Mouse (Mus musculus) MEL (cell line): Measurements from ENCODE around the gene Tgfb1i1. TPM values are rescaled to one million over a fixed set of nuclear protein-coding genes. Genes with fewer than 3 reads are reported as not detected.

ENCODE experiments used
- DNase-seq: peaks from one replicate; pipeline ENCODE4 v3.0.0; 2011; ENCODE audit warnings: low read depth, low spot score
- H3K27ac ChIP-seq: 2 replicates; pipeline ENCODE4 v1.5.1; 2012; ENCODE audit warnings: low read depth, mild to moderate bottlenecking, control low read depth, low read length, moderate library complexity; ENCODE audit not compliant: control insufficient read depth
- H3K27me3 ChIP-seq, 2 experiments: fragments of 150-350 bp in 1 of 2; sonication (generic) in 1 of 2; 2 replicates each; pipeline ENCODE4 v1.6.1; 2012; ENCODE audit warnings: low read length in 2 of 2, mild to moderate bottlenecking in 2 of 2, improper control_type of control experiment in 1 of 2, moderate library complexity in 1 of 2; ENCODE audit not compliant: insufficient read depth in 2 of 2, control insufficient read depth in 1 of 2
- H3K36me3 ChIP-seq, 2 experiments: 2 replicates each; pipeline ENCODE4 v1.6.1; 2012 to 2014; ENCODE audit warnings: low read length in 2 of 2, improper control_type of control experiment in 1 of 2, inconsistent platforms in 1 of 2, mild to moderate bottlenecking in 1 of 2; ENCODE audit not compliant: insufficient read depth in 2 of 2, control insufficient read depth in 1 of 2
- H3K4me1 ChIP-seq, 2 experiments: fragments of 150-350 bp in 1 of 2; sonication (generic) in 1 of 2; 2 replicates each; pipeline ENCODE4 v1.6.1; 2012; ENCODE audit warnings: low read length in 2 of 2, improper control_type of control experiment in 1 of 2, mild to moderate bottlenecking in 1 of 2; ENCODE audit not compliant: insufficient read depth in 2 of 2, control insufficient read depth in 1 of 2
- H3K4me3 ChIP-seq, 2 experiments: fragments of 150-350 bp in 1 of 2; sonication (generic) in 1 of 2; 2 replicates each; pipeline ENCODE4 v1.5.1; 2012; ENCODE audit warnings: low read depth in 2 of 2, low read length in 2 of 2, mild to moderate bottlenecking in 2 of 2, moderate library complexity in 2 of 2, control low read depth in 1 of 2, improper control_type of control experiment in 1 of 2; ENCODE audit not compliant: control insufficient read depth in 1 of 2, insufficient read depth in 1 of 2
- H3K79me2 ChIP-seq: 2 replicates; pipeline ENCODE4 v1.6.1; 2012; ENCODE audit warnings: mild to moderate bottlenecking, low read length, moderate library complexity; ENCODE audit not compliant: control insufficient read depth, poor library complexity, insufficient read depth
- H3K9ac ChIP-seq: 2 replicates; pipeline ENCODE4 v1.6.1; 2012; ENCODE audit warnings: low read depth, mild to moderate bottlenecking, control low read depth, low read length, moderate library complexity; ENCODE audit not compliant: control insufficient read depth, poor library complexity, severe bottlenecking
- H3K9me3 ChIP-seq: fragments of 150-350 bp; sonication (generic); replicated peaks from 2 replicates; pipeline ENCODE4 v1.6.1; 2012; ENCODE audit warnings: mild to moderate bottlenecking, low read length, improper control_type of control experiment, moderate library complexity; ENCODE audit not compliant: insufficient read depth
- CHD1 ChIP-seq: IDR thresholded peaks from 2 replicates; pipeline ENCODE4 v1.6.1; 2012; ENCODE audit warnings: low read depth, mild to moderate bottlenecking, inconsistent platforms, low read length, improper control_type of control experiment
- CTCF ChIP-seq, 3 experiments: IDR thresholded peaks in 2 of 3; conservative IDR thresholded peaks in 1 of 3; 2 replicates each; pipeline ENCODE4 v1.5.1; 2011 to 2012; ENCODE audit warnings: low read length in 3 of 3, low read depth in 2 of 3, mild to moderate bottlenecking in 2 of 3, improper control_type of control experiment in 1 of 3, inconsistent platforms in 1 of 3, mixed read lengths in 1 of 3, moderate library complexity in 1 of 3; ENCODE audit not compliant: control insufficient read depth in 1 of 3, insufficient read depth in 1 of 3, poor library complexity in 1 of 3, severe bottlenecking in 1 of 3
- ETS1 ChIP-seq: IDR thresholded peaks from 2 replicates; pipeline ENCODE4 v1.6.1; 2012; ENCODE audit warnings: low read depth, mild to moderate bottlenecking, inconsistent platforms, low read length, improper control_type of control experiment, moderate library complexity
- GABPA ChIP-seq: IDR thresholded peaks from 2 replicates; pipeline ENCODE4 v1.6.1; 2012; ENCODE audit warnings: low read depth, mild to moderate bottlenecking, inconsistent platforms, low read length, improper control_type of control experiment, moderate library complexity
- JUND ChIP-seq: IDR thresholded peaks from 2 replicates; pipeline ENCODE4 v1.6.1; 2011; ENCODE audit warnings: low read depth, mild to moderate bottlenecking, improper control_type of control experiment, low read length
- MAFK ChIP-seq: IDR thresholded peaks from 2 replicates; pipeline ENCODE4 v1.6.1; 2011; ENCODE audit warnings: low read depth, mild to moderate bottlenecking, low read length, improper control_type of control experiment, borderline replicate concordance
- MAX ChIP-seq: IDR thresholded peaks from 2 replicates; pipeline ENCODE4 v1.6.1; 2011; ENCODE audit warnings: low read length, improper control_type of control experiment
- MXI1 ChIP-seq: IDR thresholded peaks from 2 replicates; pipeline ENCODE4 v1.6.1; 2011; ENCODE audit warnings: mild to moderate bottlenecking, low read depth, low read length, improper control_type of control experiment
- MYC ChIP-seq: IDR thresholded peaks from 2 replicates; pipeline ENCODE4 v1.6.1; 2011; ENCODE audit warnings: low read depth, mild to moderate bottlenecking, low read length, improper control_type of control experiment, moderate library complexity
- POLR2AphosphoS5 ChIP-seq: IDR thresholded peaks from 2 replicates; pipeline ENCODE4 v1.6.1; 2012; ENCODE audit warnings: low read depth, borderline replicate concordance, mild to moderate bottlenecking, inconsistent platforms, low read length, moderate library complexity, mixed read lengths
- RAD21 ChIP-seq: IDR thresholded peaks from 2 replicates; pipeline ENCODE4 v1.6.1; 2011; ENCODE audit warnings: mild to moderate bottlenecking, low read depth, low read length, improper control_type of control experiment
- RCOR1 ChIP-seq: IDR thresholded peaks from 2 replicates; pipeline ENCODE4 v1.6.1; 2012; ENCODE audit warnings: low read depth, mild to moderate bottlenecking, inconsistent platforms, low read length, improper control_type of control experiment
- SMC3 ChIP-seq: IDR thresholded peaks from 2 replicates; pipeline ENCODE4 v1.6.1; 2011; ENCODE audit warnings: low read depth, low read length, improper control_type of control experiment
- TAL1 ChIP-seq: IDR thresholded peaks from 2 replicates; pipeline ENCODE4 v1.6.1; 2012; ENCODE audit warnings: mild to moderate bottlenecking, inconsistent platforms, low read length, moderate library complexity, mixed read lengths
- TBP ChIP-seq: IDR thresholded peaks from 2 replicates; pipeline ENCODE4 v1.8.0; 2011; ENCODE audit warnings: low read depth, low read length, improper control_type of control experiment
- UBTF ChIP-seq: IDR thresholded peaks from 2 replicates; pipeline ENCODE4 v1.6.1; 2012; ENCODE audit warnings: low read depth, mild to moderate bottlenecking, inconsistent platforms, low read length, improper control_type of control experiment, moderate library complexity, borderline replicate concordance; ENCODE audit not compliant: insufficient read depth
- USF1 ChIP-seq: IDR thresholded peaks from 2 replicates; pipeline ENCODE4 v1.6.1; 2014; ENCODE audit warnings: low read depth, mild to moderate bottlenecking, inconsistent platforms, low read length, improper control_type of control experiment, moderate library complexity
- USF2 ChIP-seq, 2 experiments: IDR thresholded peaks; 2 replicates each; pipeline ENCODE4 v1.6.1; 2011 to 2012; ENCODE audit warnings: improper control_type of control experiment in 2 of 2, low read length in 2 of 2, borderline replicate concordance in 1 of 2, inconsistent platforms in 1 of 2, low read depth in 1 of 2, mild to moderate bottlenecking in 1 of 2; ENCODE audit not compliant: insufficient read depth in 1 of 2
- ZKSCAN1 ChIP-seq: IDR thresholded peaks from 2 replicates; pipeline ENCODE4 v1.6.1; 2012; ENCODE audit warnings: low read depth, mild to moderate bottlenecking, inconsistent platforms, low read length, improper control_type of control experiment, moderate library complexity
- ZMIZ1 ChIP-seq: IDR thresholded peaks from 2 replicates; pipeline ENCODE4 v1.6.1; 2012; ENCODE audit warnings: low read depth, mild to moderate bottlenecking, inconsistent platforms, low read length, improper control_type of control experiment, moderate library complexity
- ZNF384 ChIP-seq: IDR thresholded peaks from 2 replicates; pipeline ENCODE4 v1.6.1; 2012; ENCODE audit warnings: low read depth, mild to moderate bottlenecking, inconsistent platforms, low read length, improper control_type of control experiment
- polyA plus RNA-seq, 2 experiments: library from polyadenylated mRNA; stranded (reverse) in 1 of 2; unstranded in 1 of 2; fragments of >175 nt in 1 of 2; fragments of >200 nt in 1 of 2; gene quantifications; 2 replicates each; pipeline versions ENCODE4 v1.2.1 to v1.2.4; 2012; ENCODE audit warnings: low replicate concordance in 2 of 2, low read depth in 1 of 2; ENCODE audit not compliant: insufficient read length in 2 of 2, insufficient read depth in 1 of 2, missing spikeins in 1 of 2
- total RNA-seq: library from RNA; depleted of rRNA; stranded (reverse); fragments of 300-350 nt; gene quantifications from 2 replicates; pipeline ENCODE4 v1.2.3, GENCODE M21; 2012

Tgfb1i1 gene
- total and polyA plus RNA-seq, 3 experiments, result 0.21 TPM; not detected in 2

DNA sequence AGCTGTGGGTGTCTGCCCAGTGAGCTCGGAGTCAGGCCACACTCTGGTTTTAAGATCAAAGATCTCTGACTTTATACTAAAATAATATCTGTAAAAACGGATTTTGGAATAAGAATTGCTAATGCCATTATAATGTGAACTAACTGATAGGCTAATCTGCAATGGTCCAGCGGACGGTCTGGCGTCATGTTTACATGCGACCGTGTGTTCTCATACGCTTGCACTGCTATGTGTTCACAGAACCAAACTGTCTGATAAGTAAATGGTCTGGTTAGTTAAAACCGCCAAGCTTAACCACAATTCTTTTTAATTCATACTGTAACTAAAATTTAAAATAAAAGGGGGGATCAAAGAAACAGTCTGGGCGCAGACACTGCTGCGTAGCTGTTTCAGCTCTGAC is 35.2 kb downstream of the Tgfb1i1 start:
- DNase-seq, result no peak
- Histone ChIP-seq H3K4me1 (no peaks in the 10 kb centered on the region), H3K9me3 (no peaks in the 10 kb centered on the region), H3K79me2 (no peaks in the 10 kb centered on the region), H3K27me3 (no peaks in the 10 kb centered on the region), H3K27ac (no peak overlapping the region), H3K9ac (no peak overlapping the region), H3K4me3 (no peak overlapping the region), H3K36me3 (peaks cover 0 to 16% of the 10 kb centered on the region in 2 experiments; a peak in 2 of 4 replicates)
- TF ChIP-seq MYC (no peak), GABPA (no peak), RAD21 (no peak), UBTF (no peak), ZKSCAN1 (no peak), ZNF384 (no peak), ETS1 (no peak), CHD1 (no peak), TBP (no peak), MAX (no peak), MAFK (no peak), TAL1 (no peak)

DNA sequence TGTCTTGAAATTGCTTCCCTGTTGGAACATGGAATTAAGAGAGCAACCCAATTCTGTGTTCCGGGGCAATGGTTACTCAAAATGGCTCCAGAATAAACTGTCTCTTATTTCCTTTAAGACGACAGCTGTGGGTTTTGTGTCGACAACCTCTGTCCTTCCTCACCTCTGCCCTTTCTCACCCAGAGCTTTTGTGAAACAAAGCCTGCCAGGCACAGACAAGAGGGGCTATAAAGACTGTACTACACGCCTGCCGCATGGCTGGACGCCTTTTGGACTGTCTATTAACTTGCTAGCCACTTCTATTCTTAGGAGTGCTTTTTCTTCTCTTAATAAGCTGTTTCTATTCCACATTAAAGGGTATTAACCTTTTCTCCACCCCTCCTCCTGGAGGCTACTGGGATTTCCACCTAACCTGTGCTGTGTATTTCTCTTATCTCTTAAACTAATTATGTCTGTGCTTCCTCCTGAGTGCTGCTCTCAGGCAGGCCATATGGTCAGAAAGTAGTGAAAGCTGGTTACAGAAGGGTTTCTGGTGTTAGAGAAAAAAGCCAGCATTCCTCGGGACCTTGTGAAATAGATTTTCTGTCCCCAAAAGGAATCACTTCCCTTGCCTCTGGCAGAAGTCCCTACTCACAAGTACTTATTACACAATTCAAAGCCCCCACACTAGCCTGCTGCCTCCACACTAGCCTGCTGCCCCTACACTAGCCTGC is 36.1 kb downstream of the Tgfb1i1 start:
- TF ChIP-seq GABPA (no peak), USF2 (IDR thresholded peaks at IDR 0.05; ENCODE audit: borderline replicate concordance in 1 of 2, insufficient read depth in 1 of 2, low read depth in 1 of 2, low read length in 2 of 2) (no peak), ZMIZ1 (no peak), JUND (no peak), ZNF384 (no peak), RCOR1 (no peak), UBTF (no peak), CTCF (IDR thresholded peaks at IDR 0.05 in 2 of 3, conservative IDR thresholded peaks at IDR 0.05 in 1 of 3; ENCODE audit: control insufficient read depth in 1 of 3, insufficient read depth in 1 of 3, low read depth in 2 of 3, low read length in 3 of 3, poor library complexity in 1 of 3, severe bottlenecking in 1 of 3) (no peak), CHD1 (no peak), POLR2AphosphoS5 (no peak), ETS1 (no peak), MXI1 (no peak), USF1 (no peak), SMC3 (no peak)
- Histone ChIP-seq H3K9ac (no peak overlapping the region), H3K36me3 (peaks cover under 1 to 16% of the 10 kb centered on the region in 2 experiments), H3K79me2 (no peaks in the 10 kb centered on the region), H3K9me3 (no peaks in the 10 kb centered on the region), H3K27me3 (no peaks in the 10 kb centered on the region), H3K4me3 (no peak overlapping the region), H3K27ac (no peak overlapping the region), H3K4me1 (peaks cover 3 to 4% of the 10 kb centered on the region in 2 experiments)
- DNase-seq, result no peak
